Mouse (Mus musculus): ENCODE results near the gene Arhgap6. TPM values are rescaled to one million over a fixed set of nuclear protein-coding genes. Genes with fewer than 3 reads are reported as not detected.

Gene Arhgap6
- polyA plus RNA-seq, 1 experiment from 2014 or later = 0.82 TPM

DNA sequence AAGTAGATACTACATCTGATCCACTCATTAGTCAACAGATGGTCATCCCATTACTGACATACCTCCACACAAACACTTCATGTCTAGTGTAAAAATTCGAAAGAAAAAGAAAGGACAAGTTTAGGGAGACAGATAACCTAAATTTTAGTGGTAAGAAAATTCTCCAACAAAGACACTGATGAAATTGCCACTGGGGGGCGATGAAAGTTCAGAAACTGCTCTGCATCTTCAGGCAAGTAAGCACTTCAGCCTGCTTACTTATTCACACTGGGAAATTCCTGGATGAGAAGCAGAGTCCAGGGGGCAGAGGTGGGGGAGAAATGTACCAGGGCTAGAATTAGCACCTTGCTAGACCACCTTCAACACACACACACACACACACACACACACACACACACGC lies 537.4 kb downstream of the Arhgap6 start:
- H3K4me1 ChIP-seq (replicated peaks) = no peaks in the 10 kb centered on the region
- H3K4me2 ChIP-seq (replicated peaks) = no peak overlapping the region
- no peaks in the 10 kb centered on the region for H3K9me3 ChIP-seq
- H3K36me3 ChIP-seq = no peaks in the 10 kb centered on the region
- no peak overlapping the region for H3K4me3 ChIP-seq (replicated peaks)
- ATAC-seq = no peak
- WGBS = 34% methylated on average over 3 of the region's 3 CpGs
- H3K27me3 ChIP-seq = peaks cover 2% of the 10 kb centered on the region; the same call in 1 of the 2 replicates
- H3K9ac ChIP-seq (replicated peaks) = no peak overlapping the region
- H3K27ac ChIP-seq = no peak overlapping the region

DNA sequence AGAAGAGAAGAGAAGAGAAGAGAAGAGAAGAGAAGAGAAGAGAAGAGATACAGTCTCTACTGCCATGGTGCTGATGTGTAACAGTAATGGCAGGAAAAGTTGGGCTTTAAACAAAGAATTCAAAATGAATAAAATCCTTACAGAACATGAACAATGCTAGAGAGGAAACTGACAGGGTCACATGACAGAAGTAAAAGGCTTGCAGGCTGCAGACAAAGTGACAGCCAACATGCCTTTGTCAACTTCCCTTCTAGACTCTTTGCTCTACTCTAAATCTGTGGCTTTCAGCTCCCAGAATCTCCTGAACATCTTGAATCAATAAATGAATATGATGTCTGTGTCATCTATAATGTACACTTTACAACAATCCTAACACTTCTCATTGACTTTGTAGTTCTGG lies 542.7 kb downstream of the Arhgap6 start:
- H3K4me2 ChIP-seq (replicated peaks) = no peak overlapping the region
- ATAC-seq = no peak
- no peaks in the 10 kb centered on the region; the same call in 1 of the 2 replicates for H3K27me3 ChIP-seq
- H3K4me1 ChIP-seq (replicated peaks) = no peaks in the 10 kb centered on the region
- H3K27ac ChIP-seq = no peak overlapping the region
- no peak overlapping the region for H3K9ac ChIP-seq (replicated peaks)
- no peaks in the 10 kb centered on the region for H3K9me3 ChIP-seq
- H3K4me3 ChIP-seq (replicated peaks) = no peak overlapping the region
- no peaks in the 10 kb centered on the region for H3K36me3 ChIP-seq

DNA sequence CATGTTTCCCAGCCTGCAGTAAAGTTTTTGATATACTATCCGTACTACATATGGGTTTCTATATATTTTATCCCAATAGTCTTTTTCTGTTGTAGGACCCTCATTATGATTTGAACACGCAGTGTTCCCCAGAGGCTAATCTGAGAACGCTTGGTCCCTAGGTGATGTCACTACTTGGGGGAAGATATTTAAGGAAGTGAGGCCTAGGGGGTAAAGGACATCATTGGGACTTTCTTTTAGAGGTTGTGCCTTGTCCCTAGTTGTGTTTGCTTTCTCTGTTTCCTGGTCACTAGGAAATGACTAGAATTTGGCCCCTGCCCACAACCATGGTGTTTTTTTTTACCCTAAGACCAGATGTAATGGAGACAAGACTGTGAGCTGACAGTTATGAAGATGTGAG lies 543.3 kb downstream of the Arhgap6 start:
- H3K27ac ChIP-seq = no peak overlapping the region
- no peak overlapping the region for H3K4me2 ChIP-seq (replicated peaks)
- H3K9me3 ChIP-seq = no peaks in the 10 kb centered on the region
- ATAC-seq = no peak
- WGBS = 81% methylated on average over 3 of the region's 3 CpGs
- no peaks in the 10 kb centered on the region; the same call in 1 of the 2 replicates for H3K27me3 ChIP-seq
- no peak overlapping the region for H3K9ac ChIP-seq (replicated peaks)
- no peaks in the 10 kb centered on the region for H3K4me1 ChIP-seq (replicated peaks)
- no peak overlapping the region for H3K4me3 ChIP-seq (replicated peaks)
- H3K36me3 ChIP-seq = no peaks in the 10 kb centered on the region

Other genes starting within 250 kb of the Arhgap6 start
- 0.39 and 0.47 TPM in 2 replicates for gene Frmpd4, start 217.9 kb upstream of the Arhgap6 start, polyA plus RNA-seq (2015; fragmentation: Nextera tagmentation; extraction: Ambion mirVana)
- 19.6 and 19.7 TPM in 2 replicates for gene Msl3, start 121.2 kb upstream of the Arhgap6 start, polyA plus RNA-seq (2015; fragmentation: Nextera tagmentation; extraction: Ambion mirVana)

Measured in midbrain, embryonic 13.5 days (tissue).